Mouse (Mus musculus): Measurements from ENCODE around the gene Olfr55. TPM values are rescaled to one million over a fixed set of nuclear protein-coding genes. Genes with fewer than 3 reads are reported as not detected.
"Not testable (repeated sequence)": the region's sequence is repeated elsewhere in the genome, so short reads cannot be mapped to it uniquely, and the experiment has no call there.

Gene Olfr55
- not detected in 2 replicates for polyA plus RNA-seq (2015; fragmentation: Nextera tagmentation; extraction: Ambion mirVana)

DNA sequence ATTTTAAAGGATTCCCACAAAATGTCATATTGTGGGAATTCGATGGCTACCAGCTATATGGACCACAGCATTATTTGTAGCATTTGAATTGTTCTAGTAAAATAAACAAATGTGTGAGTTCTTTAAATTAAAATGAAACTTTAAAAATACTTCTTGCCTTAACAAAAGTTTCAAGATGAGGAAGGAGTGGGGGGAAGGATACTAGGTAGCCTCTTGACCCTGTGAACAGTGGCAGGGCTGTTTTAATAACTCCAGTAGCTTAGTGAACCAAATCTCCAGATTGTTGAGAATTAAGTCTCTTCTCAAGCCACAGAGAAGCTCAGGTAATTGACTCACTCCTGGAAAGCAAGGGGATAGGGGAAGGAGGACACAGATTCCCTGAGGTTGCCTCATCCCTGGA is at the start of gene Olfr55:
Olfr55 (plus strand) TSS at position 301 of the 400 bp plus-strand sequence.
- not testable (repeated sequence) for H3K4me3 ChIP-seq; H3K9ac ChIP-seq; H3K4me2 ChIP-seq; H3K36me3 ChIP-seq; H3K4me1 ChIP-seq (replicated peaks); H3K27ac ChIP-seq; H3K27me3 ChIP-seq; ATAC-seq (replicated peaks; ENCODE audit: insufficient number of reproducible peaks, insufficient read depth, low FRiP score, low read depth); H3K9me3 ChIP-seq (replicated peaks)
- WGBS: 67% methylated on average over 1 of the region's 1 CpGs

GRCm38 (mm10) chr17:33124546-33124945 is 43.7 kb upstream of the Olfr55 start:
- no peaks in the 10 kb centered on the region for H3K36me3 ChIP-seq
- ATAC-seq (replicated peaks; ENCODE audit: insufficient number of reproducible peaks, insufficient read depth, low FRiP score, low read depth): no peak
- H3K4me2 ChIP-seq: no peak overlapping the region
- H3K4me1 ChIP-seq (replicated peaks): no peaks in the 10 kb centered on the region
- no peaks in the 10 kb centered on the region for H3K9me3 ChIP-seq (replicated peaks)
- no peaks in the 10 kb centered on the region for H3K27me3 ChIP-seq
- H3K9ac ChIP-seq: no peak overlapping the region
- H3K27ac ChIP-seq: no peak overlapping the region
- no peak overlapping the region for H3K4me3 ChIP-seq

DNA sequence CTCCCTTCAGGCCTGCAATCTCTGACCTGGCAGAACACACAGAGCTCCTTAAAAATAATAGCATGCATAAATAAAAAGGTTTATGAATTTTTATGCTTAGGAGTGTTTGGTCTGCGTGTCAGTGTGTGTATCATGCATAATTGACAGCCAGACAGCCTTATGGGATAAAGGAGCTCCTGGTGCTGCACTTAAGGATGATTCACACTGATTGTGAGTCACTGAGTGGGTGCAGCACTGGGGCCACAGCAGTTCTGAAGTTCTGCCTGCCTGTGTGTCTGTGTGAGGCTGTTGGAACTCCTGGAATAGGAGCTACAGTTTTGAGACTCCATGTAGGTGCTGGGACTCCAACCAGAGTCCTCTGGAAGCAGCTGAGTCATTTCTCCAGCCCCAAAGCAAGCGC is 42.0 kb upstream of the Olfr55 start:
- 61% methylated on average over 2 of the region's 2 CpGs for WGBS
- no peaks in the 10 kb centered on the region for H3K4me1 ChIP-seq (replicated peaks)
- H3K36me3 ChIP-seq: no peaks in the 10 kb centered on the region
- no peak overlapping the region for H3K4me3 ChIP-seq
- no peaks in the 10 kb centered on the region for H3K9me3 ChIP-seq (replicated peaks)
- no peaks in the 10 kb centered on the region for H3K27me3 ChIP-seq
- no peak for ATAC-seq (replicated peaks; ENCODE audit: insufficient number of reproducible peaks, insufficient read depth, low FRiP score, low read depth)
- H3K9ac ChIP-seq: no peak overlapping the region
- no peak overlapping the region for H3K27ac ChIP-seq
- no peak overlapping the region for H3K4me2 ChIP-seq

- no peak within 1 kb of the TSS for H3K9ac ChIP-seq
- ATAC-seq (replicated peaks; ENCODE audit: insufficient number of reproducible peaks, insufficient read depth, low FRiP score, low read depth): no peak
- no peaks in the 10 kb centered on the region for H3K9me3 ChIP-seq (replicated peaks)
- no peak within 1 kb of the TSS for H3K4me2 ChIP-seq
- H3K4me1 ChIP-seq (replicated peaks): no peaks in the 10 kb centered on the region
- H3K27ac ChIP-seq: no peak within 1 kb of the TSS
- H3K4me3 ChIP-seq: no peak within 1 kb of the TSS
- H3K27me3 ChIP-seq: no peaks in the 10 kb centered on the region
- H3K36me3 ChIP-seq: no peaks in the 10 kb centered on the region
- 70% methylated on average over 18 of the region's 18 CpGs for WGBS
These were observed 28.9 kb upstream of the Olfr55 start, which contains the start of gene Morc2b for GRCm38 (mm10) chr17:33139261-33139820. Morc2b (minus strand) TSS chr17:33139683.

- no CpG with 5 or more reads among the region's 2 CpGs for WGBS
- H3K9me3 ChIP-seq (replicated peaks); H3K4me3 ChIP-seq; H3K4me1 ChIP-seq (replicated peaks); H3K27ac ChIP-seq; H3K36me3 ChIP-seq; H3K9ac ChIP-seq; H3K4me2 ChIP-seq; ATAC-seq (replicated peaks; ENCODE audit: insufficient number of reproducible peaks, insufficient read depth, low FRiP score, low read depth); H3K27me3 ChIP-seq: not testable (repeated sequence)
These were observed 22.8 kb downstream of the Olfr55 start, which contains the start of gene Olfr239 for GRCm38 (mm10) chr17:33191002-33191401. Olfr239 (plus strand) TSS chr17:33191302.

DNA sequence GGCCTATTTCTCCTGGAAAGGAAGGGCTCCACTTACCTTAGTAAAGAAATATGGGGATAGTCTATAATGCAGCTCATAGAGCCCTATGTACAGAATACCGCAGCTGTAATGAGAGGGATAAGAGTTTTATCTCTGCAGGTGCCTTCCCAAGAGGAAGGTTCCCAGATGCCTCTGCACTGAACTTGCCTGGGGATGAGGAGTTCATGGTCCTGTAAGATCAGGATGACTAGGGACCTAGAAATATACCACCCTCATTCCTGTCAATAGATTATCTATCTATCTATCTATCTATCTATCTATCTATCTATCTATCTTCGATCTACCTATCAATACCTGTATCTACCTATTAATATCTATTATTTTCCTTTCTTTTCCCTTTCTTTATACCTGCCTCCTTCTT is 53.3 kb downstream of the Olfr55 start, which contains the start of gene Olfr1564:
Olfr1564 (minus strand) TSS at position 101 of the 400 bp plus-strand sequence.
- Histone ChIP-seq H3K4me2 (no peak within 1 kb of the TSS), H3K9ac (no peak within 1 kb of the TSS), H3K4me1 (replicated peaks) (no peaks in the 10 kb centered on the region), H3K9me3 (replicated peaks) (0 out of 2 replicates have a peak, but pooled peaks cover 9% of the 10 kb centered on the region), H3K27ac (no peak within 1 kb of the TSS), H3K27me3 (no peaks in the 10 kb centered on the region), H3K36me3 (no peaks in the 10 kb centered on the region), H3K4me3 (no peak within 1 kb of the TSS)
- 65% methylated on average over 2 of the region's 2 CpGs for WGBS
- ATAC-seq (replicated peaks; ENCODE audit: insufficient number of reproducible peaks, insufficient read depth, low FRiP score, low read depth): no peak

Other genes with a start within 250 kb of the Olfr55 start
- gene Cyp4f13, start 221.0 kb upstream of the Olfr55 start, polyA plus RNA-seq (2015; fragmentation: Nextera tagmentation; extraction: Ambion mirVana): 10.0 and 11.6 TPM in 2 replicates
- 4.9 and 7.4 TPM in 2 replicates for gene Zfp472, start 202.6 kb upstream of the Olfr55 start, polyA plus RNA-seq (2015; fragmentation: Nextera tagmentation; extraction: Ambion mirVana)
- gene Zfp952, start 175.3 kb upstream of the Olfr55 start, polyA plus RNA-seq (2015; fragmentation: Nextera tagmentation; extraction: Ambion mirVana): 6.7 and 8.9 TPM in 2 replicates
- gene Zfp763, start 135.0 kb upstream of the Olfr55 start, polyA plus RNA-seq (2015; fragmentation: Nextera tagmentation; extraction: Ambion mirVana): 6.0 and 6.2 TPM in 2 replicates
- gene 4921501E09Rik, start 100.4 kb upstream of the Olfr55 start, polyA plus RNA-seq (2015; fragmentation: Nextera tagmentation; extraction: Ambion mirVana): not detected in 2 replicates
- gene Zfp563, start 79.1 kb upstream of the Olfr55 start, polyA plus RNA-seq (2015; fragmentation: Nextera tagmentation; extraction: Ambion mirVana): 4.5 and 4.7 TPM in 2 replicates
- not detected in 2 replicates for gene Morc2b, start 28.8 kb upstream of the Olfr55 start, polyA plus RNA-seq (2015; fragmentation: Nextera tagmentation; extraction: Ambion mirVana)
- gene Olfr239, start 22.9 kb downstream of the Olfr55 start, polyA plus RNA-seq (2015; fragmentation: Nextera tagmentation; extraction: Ambion mirVana): not detected in 2 replicates
- not detected in 2 replicates for gene Olfr1564, start 53.2 kb downstream of the Olfr55 start, polyA plus RNA-seq (2015; fragmentation: Nextera tagmentation; extraction: Ambion mirVana)
- gene Zfp955a, start 86.7 kb downstream of the Olfr55 start, polyA plus RNA-seq (2015; fragmentation: Nextera tagmentation; extraction: Ambion mirVana): 12.6 and 13.2 TPM in 2 replicates
- gene Olfr63, start 96.2 kb downstream of the Olfr55 start, polyA plus RNA-seq (2015; fragmentation: Nextera tagmentation; extraction: Ambion mirVana): 0.01 TPM in 1 of 2 replicates, not detected in the other
- gene Zfp955b, start 121.1 kb downstream of the Olfr55 start, polyA plus RNA-seq (2015; fragmentation: Nextera tagmentation; extraction: Ambion mirVana): 9.3 and 10.3 TPM in 2 replicates
- gene Zfp81, start 190.4 kb downstream of the Olfr55 start, polyA plus RNA-seq (2015; fragmentation: Nextera tagmentation; extraction: Ambion mirVana): 4.3 and 5.2 TPM in 2 replicates
- 7.5 TPM in 2 replicates for gene Zfp101, start 226.2 kb downstream of the Olfr55 start, polyA plus RNA-seq (2015; fragmentation: Nextera tagmentation; extraction: Ambion mirVana)